Mouse (Mus musculus) small intestine, adult 2 months (tissue): Measurements from ENCODE around the gene Camkv.

Experiments used
- CTCF ChIP-seq: fragments of 200-500 bp; IDR thresholded peaks from 2 replicates; pipeline ENCODE4 v1.5.1; 2012; ENCODE audit warnings: low read depth, mild to moderate bottlenecking, control low read depth, inconsistent platforms, low read length, moderate library complexity, mixed read lengths; ENCODE audit not compliant: insufficient replicate concordance, insufficient read length; ENCODE audit errors: extremely low read depth
- POLR2A ChIP-seq: fragments of 200-500 bp; IDR thresholded peaks from 2 replicates; pipeline ENCODE4 v1.6.1; 2012; ENCODE audit warnings: low read depth, mild to moderate bottlenecking, control low read depth, inconsistent platforms, low read length, moderate library complexity

DNA sequence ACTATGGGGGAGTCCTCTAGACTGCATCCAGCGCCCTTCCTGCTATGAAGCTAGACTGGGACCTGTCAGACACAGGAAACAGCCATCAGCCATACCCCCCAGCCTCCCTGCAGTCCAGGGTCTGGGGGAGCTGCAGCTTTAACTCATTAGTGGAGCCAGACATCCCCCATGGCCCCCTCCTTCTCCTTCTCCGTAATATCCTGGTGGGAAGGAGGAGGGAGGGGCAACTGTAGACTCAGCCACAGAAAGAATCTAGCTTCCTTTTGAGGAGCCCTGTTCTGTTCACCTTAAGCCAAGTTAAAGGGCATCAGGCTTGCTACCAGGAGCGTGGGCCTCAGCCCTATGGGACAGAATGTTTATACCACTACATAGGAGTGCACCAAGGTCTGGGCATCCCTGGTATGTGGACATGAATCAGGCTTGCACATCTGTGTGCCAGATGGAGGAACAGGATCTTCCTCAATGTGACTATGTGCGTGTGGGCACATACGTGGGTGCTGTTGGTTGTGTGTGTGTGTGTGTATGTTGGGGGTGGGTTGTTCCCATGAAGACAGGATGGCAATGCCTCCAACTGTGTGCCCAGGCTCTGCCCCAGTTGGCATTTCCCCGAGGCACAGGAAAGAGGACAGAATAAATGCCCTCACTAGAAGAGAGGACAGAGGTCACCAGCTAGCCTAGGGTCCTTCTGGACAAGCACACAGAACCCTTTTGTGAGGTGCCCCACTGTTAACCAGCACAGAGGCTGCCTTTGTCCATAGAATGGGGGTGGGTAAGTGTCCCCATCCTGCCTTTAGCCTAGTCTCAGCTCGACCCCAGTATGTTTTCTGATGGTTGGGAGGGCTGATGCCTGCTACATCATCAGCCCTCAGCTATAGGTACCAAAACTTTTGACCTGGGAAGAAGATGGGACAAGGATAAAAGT lies 46.5 kb downstream of the Camkv start:
- TF ChIP-seq CTCF (no peak), POLR2A (no peak)
